Mouse (Mus musculus): ENCODE measurements at regions not wholly inside any gene's neighbourhood (a gene's known extent, or its start where the extent isn't known, plus 50 kb on each side); places are given as distances from the start of the nearest gene placed in this dataset.

DNA sequence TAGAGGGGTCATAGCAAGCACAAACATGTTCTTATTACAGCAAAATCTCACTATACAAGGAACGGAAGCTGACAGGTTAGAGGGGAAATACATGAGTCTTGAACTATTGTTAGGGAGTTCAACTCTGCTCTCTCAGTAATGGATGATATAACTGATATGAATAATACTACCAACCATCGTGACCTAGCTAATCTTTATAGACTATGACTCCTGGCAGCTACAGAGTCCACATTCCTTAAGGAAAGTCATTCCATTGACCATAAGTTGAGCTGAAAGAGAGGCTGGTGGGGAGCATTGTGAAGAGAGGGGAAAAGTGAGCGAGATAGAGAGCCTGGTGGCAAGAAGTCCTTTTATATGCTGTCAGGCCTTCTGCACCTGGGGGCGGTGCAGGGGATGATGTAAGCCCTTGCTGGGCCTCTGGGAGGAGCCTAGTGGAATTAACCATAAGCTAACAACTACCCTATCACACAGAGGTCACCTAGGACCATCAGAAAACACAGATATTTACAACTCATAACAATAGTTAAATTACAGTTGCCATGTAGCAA is 65.5 kb downstream of the Dio3 start:
- H3K9me3 ChIP-seq (replicated peaks; ENCODE audit: low read length), result no peaks in the 10 kb centered on the region
- H3K4me2 ChIP-seq (ENCODE audit: insufficient read depth, low read depth, poor library complexity, severe bottlenecking), result no peak overlapping the region
- DNase-seq (ENCODE audit: extremely low read depth), result no peak
- in situ Hi-C loops (cut with MboI; ENCODE audit: low pct_ligation_motif_present, low pct_unique_long_range_greater_than_20kb, low sequenced_read_pairs), result no loop called here
- no peaks in the 10 kb centered on the region for H3K36me3 ChIP-seq (replicated peaks in 1 of 2; ENCODE audit: control insufficient read depth in 1 of 2, insufficient read depth in 1 of 2, low read length in 1 of 2)
- no peak overlapping the region for H3K9ac ChIP-seq (ENCODE audit: insufficient read depth, low read depth)
- no peak overlapping the region for H3K4me3 ChIP-seq (replicated peaks in 1 of 3; ENCODE audit: low read depth in 2 of 3, low read length in 2 of 3, poor library complexity in 1 of 3)
- TF ChIP-seq HCFC1 (IDR thresholded peaks at IDR 0.05; ENCODE audit: low read depth, low read length), result no peak
- TF ChIP-seq CHD1 (IDR thresholded peaks at IDR 0.05; ENCODE audit: low read depth, low read length), result no peak
- peaks cover 54% of the 10 kb centered on the region for H3K27me3 ChIP-seq (replicated peaks)
- no peak overlapping the region for H3K27ac ChIP-seq (ENCODE audit: insufficient read depth, low read depth)
- H3K79me2 ChIP-seq (replicated peaks; ENCODE audit: control insufficient read depth, extremely low read depth, insufficient read depth, poor library complexity, severe bottlenecking), result no peaks in the 10 kb centered on the region
- dilution Hi-C loops (cut with MboI; ENCODE audit: extremely low pct_ligation_motif_present, extremely low pct_unique_long_range_greater_than_20kb, low sequenced_read_pairs), result no loop called here
- H3K4me1 ChIP-seq (ENCODE audit: control insufficient read depth in 1 of 2, insufficient read depth in 2 of 2), result no peaks in the 10 kb centered on the region

- DNase-seq (ENCODE audit: extremely low read depth), result no peak
- in situ Hi-C loops (cut with MboI; ENCODE audit: low pct_ligation_motif_present, low pct_unique_long_range_greater_than_20kb, low sequenced_read_pairs) (no loop called here), dilution Hi-C loops (cut with MboI; ENCODE audit: extremely low pct_ligation_motif_present, extremely low pct_unique_long_range_greater_than_20kb, low sequenced_read_pairs) (no loop called here)
- Histone ChIP-seq H3K4me2 (ENCODE audit: insufficient read depth, low read depth, poor library complexity, severe bottlenecking) (no peak overlapping the region), H3K9ac (ENCODE audit: insufficient read depth, low read depth) (no peak overlapping the region), H3K36me3 (replicated peaks in 1 of 2; ENCODE audit: control insufficient read depth in 1 of 2, insufficient read depth in 1 of 2, low read length in 1 of 2) (no peaks in the 10 kb centered on the region), H3K27me3 (replicated peaks) (peaks cover 52% of the 10 kb centered on the region), H3K79me2 (replicated peaks; ENCODE audit: control insufficient read depth, extremely low read depth, insufficient read depth, poor library complexity, severe bottlenecking) (no peaks in the 10 kb centered on the region), H3K9me3 (replicated peaks; ENCODE audit: low read length) (no peaks in the 10 kb centered on the region), H3K4me3 (replicated peaks in 1 of 3; ENCODE audit: low read depth in 2 of 3, low read length in 2 of 3, poor library complexity in 1 of 3) (no peak overlapping the region), H3K27ac (ENCODE audit: insufficient read depth, low read depth) (no peak overlapping the region), H3K4me1 (ENCODE audit: control insufficient read depth in 1 of 2, insufficient read depth in 2 of 2) (no peaks in the 10 kb centered on the region)
- no peak for TF ChIP-seq ZNF384 (IDR thresholded peaks at IDR 0.05; ENCODE audit: low read depth, low read length)
- no peak for TF ChIP-seq USF2 (conservative IDR thresholded peaks at IDR 0.05; ENCODE audit: low read depth, low read length)
- TF ChIP-seq POLR2AphosphoS2 (IDR thresholded peaks at IDR 0.05; ENCODE audit: low read depth, low read length), result no peak
- TF ChIP-seq E2F4 (IDR thresholded peaks at IDR 0.05; ENCODE audit: insufficient replicate concordance, low read depth, low read length), result no peak
- no peak for TF ChIP-seq KAT2A (IDR thresholded peaks at IDR 0.05; ENCODE audit: insufficient replicate concordance, low read length)
- TF ChIP-seq GABPA (IDR thresholded peaks at IDR 0.05; ENCODE audit: insufficient replicate concordance, low read depth, low read length), result no peak
- TF ChIP-seq MEF2A (IDR thresholded peaks at IDR 0.05; ENCODE audit: borderline replicate concordance, low read depth, low read length), result no peak
Observed at GRCm38 (mm10) chr12:110349621-110350020, 70.8 kb downstream of the Dio3 start.

GRCm38 (mm10) chr12:110355851-110356250 is 77.0 kb downstream of the Dio3 start:
- H3K4me1 ChIP-seq (ENCODE audit: control insufficient read depth in 1 of 2, insufficient read depth in 2 of 2), result no peaks in the 10 kb centered on the region

More at GRCm38 (mm10) chr12:110355851-110356250, 77.0 kb downstream of the Dio3 start:
- H3K9ac ChIP-seq (ENCODE audit: insufficient read depth, low read depth), result no peak overlapping the region
- dilution Hi-C loops (cut with MboI; ENCODE audit: extremely low pct_ligation_motif_present, extremely low pct_unique_long_range_greater_than_20kb, low sequenced_read_pairs), result no loop called here
- no peaks in the 10 kb centered on the region for H3K79me2 ChIP-seq (replicated peaks; ENCODE audit: control insufficient read depth, extremely low read depth, insufficient read depth, poor library complexity, severe bottlenecking)
- no peaks in the 10 kb centered on the region for H3K9me3 ChIP-seq (replicated peaks; ENCODE audit: low read length)
- peaks cover 52% of the 10 kb centered on the region for H3K27me3 ChIP-seq (replicated peaks)
- H3K4me3 ChIP-seq (replicated peaks in 1 of 3; ENCODE audit: low read depth in 2 of 3, low read length in 2 of 3, poor library complexity in 1 of 3), result no peak overlapping the region
- H3K36me3 ChIP-seq (replicated peaks in 1 of 2; ENCODE audit: control insufficient read depth in 1 of 2, insufficient read depth in 1 of 2, low read length in 1 of 2), result no peaks in the 10 kb centered on the region
- no peak overlapping the region for H3K4me2 ChIP-seq (ENCODE audit: insufficient read depth, low read depth, poor library complexity, severe bottlenecking)
- TF ChIP-seq CTCF (conservative IDR thresholded peaks at IDR 0.05 in 1 of 2, IDR thresholded peaks at IDR 0.05 in 1 of 2; ENCODE audit: low read depth in 2 of 2, low read length in 2 of 2), result no peak
- TF ChIP-seq KAT2A (IDR thresholded peaks at IDR 0.05; ENCODE audit: insufficient replicate concordance, low read length), result no peak
- TF ChIP-seq CHD1 (IDR thresholded peaks at IDR 0.05; ENCODE audit: low read depth, low read length), result no peak
- no peak for TF ChIP-seq POLR2A (IDR thresholded peaks at IDR 0.05; ENCODE audit: low read depth, low read length)
- TF ChIP-seq RAD21 (IDR thresholded peaks at IDR 0.05; ENCODE audit: low read depth, low read length), result no peak
- TF ChIP-seq E2F4 (IDR thresholded peaks at IDR 0.05; ENCODE audit: insufficient replicate concordance, low read depth, low read length), result no peak
- TF ChIP-seq ELF1 (IDR thresholded peaks at IDR 0.05; ENCODE audit: low read depth, low read length), result no peak
- TF ChIP-seq SMC3 (IDR thresholded peaks at IDR 0.05; ENCODE audit: low read depth, low read length), result no peak
- TF ChIP-seq NELFE (IDR thresholded peaks at IDR 0.05; ENCODE audit: low read depth, low read length), result no peak
- no peak for TF ChIP-seq JUN (IDR thresholded peaks at IDR 0.05; ENCODE audit: insufficient read depth, low read depth, low read length)
- no peak for TF ChIP-seq SIN3A (IDR thresholded peaks at IDR 0.05; ENCODE audit: low read length)
- TF ChIP-seq MAFK (IDR thresholded peaks at IDR 0.05; ENCODE audit: insufficient replicate concordance, low read length), result no peak
- TF ChIP-seq ZKSCAN1 (IDR thresholded peaks at IDR 0.05; ENCODE audit: borderline replicate concordance, low read depth, low read length), result no peak
- TF ChIP-seq CHD2 (IDR thresholded peaks at IDR 0.05; ENCODE audit: low read length), result no peak
- no peak for TF ChIP-seq TBP (conservative IDR thresholded peaks at IDR 0.05; ENCODE audit: low read depth, low read length)
- TF ChIP-seq HCFC1 (IDR thresholded peaks at IDR 0.05; ENCODE audit: low read depth, low read length), result no peak
- no peak for TF ChIP-seq MYC (IDR thresholded peaks at IDR 0.05; ENCODE audit: low read depth, low read length)
- H3K27ac ChIP-seq (ENCODE audit: insufficient read depth, low read depth), result no peak overlapping the region
- in situ Hi-C loops (cut with MboI; ENCODE audit: low pct_ligation_motif_present, low pct_unique_long_range_greater_than_20kb, low sequenced_read_pairs), result no loop called here
- DNase-seq (ENCODE audit: extremely low read depth), result no peak
